Mouse (Mus musculus) stomach, embryonic 16.5 days (tissue): Measurements from ENCODE around the gene Birc3. TPM values are rescaled to one million over a fixed set of nuclear protein-coding genes. Genes with fewer than 3 reads are reported as not detected.
"Not testable (repeated sequence)": the region's sequence is repeated elsewhere in the genome, so short reads cannot be mapped to it uniquely, and the experiment has no call there.

Experiments
- ATAC-seq: fragments of 200-750 bp; cut with Nextera tagmentation; 2 replicates; pipeline ENCODE4 v1.8.0; 2017; ENCODE audit warnings: moderate number of reproducible peaks, moderate TSS enrichment; ENCODE audit not compliant: insufficient read depth, low FRiP score
- H3K27ac ChIP-seq: fragments of 300-500 bp; sonication (generic); 2 replicates; pipeline ENCODE4 v1.5.1; 2014; ENCODE audit warnings: low read length
- H3K27me3 ChIP-seq: fragments of 300-500 bp; sonication (generic); 2 replicates; pipeline ENCODE4 v1.6.1; 2014; ENCODE audit warnings: low read length, control low read depth, mixed read lengths; ENCODE audit not compliant: control insufficient read depth, insufficient read depth
- H3K36me3 ChIP-seq: fragments of 300-500 bp; sonication (generic); 2 replicates; pipeline ENCODE4 v1.6.1; 2014; ENCODE audit warnings: low read length; ENCODE audit not compliant: control insufficient read depth, insufficient read depth
- H3K4me1 ChIP-seq: fragments of 300-500 bp; sonication (generic); 2 replicates; pipeline ENCODE4 v1.6.1; 2014; ENCODE audit warnings: low read length, control low read depth, mixed read lengths; ENCODE audit not compliant: control insufficient read depth, insufficient read depth
- H3K4me2 ChIP-seq: fragments of 300-500 bp; sonication (generic); 2 replicates; pipeline ENCODE4 v1.6.1; 2014; ENCODE audit warnings: low read depth, low read length, mixed read lengths
- H3K4me3 ChIP-seq: fragments of 300-500 bp; sonication (generic); replicated peaks from 2 replicates; pipeline ENCODE4 v1.5.1; 2014; ENCODE audit warnings: mild to moderate bottlenecking, low read length
- H3K9ac ChIP-seq: fragments of 300-500 bp; sonication (generic); 2 replicates; pipeline ENCODE4 v1.6.1; 2014; ENCODE audit warnings: low read length
- H3K9me3 ChIP-seq: fragments of 300-500 bp; sonication (generic); replicated peaks from 2 replicates; pipeline ENCODE4 v1.6.1; 2016; ENCODE audit warnings: low read length, control low read depth; ENCODE audit not compliant: control insufficient read depth
- WGBS: fragments of 180-500 bp; shearing (Covaris S2); extraction: QIAGEN DNeasy Blood & Tissue Kit; methylation state at CpG from one replicate; pipeline ENCODE4 v1.1.7; 2014; 5-methylcytosine and 5-hydroxymethylcytosine counted together
- polyA plus RNA-seq: library from polyadenylated mRNA; unstranded; fragments of >200 nt; fragmentation: Nextera tagmentation; extraction: Ambion mirVana; gene quantifications from 2 replicates; pipeline ENCODE4 v1.2.1, GENCODE M21; 2015

The Birc3 gene
- polyA plus RNA-seq, 1 experiment from 2014 or later = 9.4 TPM

DNA sequence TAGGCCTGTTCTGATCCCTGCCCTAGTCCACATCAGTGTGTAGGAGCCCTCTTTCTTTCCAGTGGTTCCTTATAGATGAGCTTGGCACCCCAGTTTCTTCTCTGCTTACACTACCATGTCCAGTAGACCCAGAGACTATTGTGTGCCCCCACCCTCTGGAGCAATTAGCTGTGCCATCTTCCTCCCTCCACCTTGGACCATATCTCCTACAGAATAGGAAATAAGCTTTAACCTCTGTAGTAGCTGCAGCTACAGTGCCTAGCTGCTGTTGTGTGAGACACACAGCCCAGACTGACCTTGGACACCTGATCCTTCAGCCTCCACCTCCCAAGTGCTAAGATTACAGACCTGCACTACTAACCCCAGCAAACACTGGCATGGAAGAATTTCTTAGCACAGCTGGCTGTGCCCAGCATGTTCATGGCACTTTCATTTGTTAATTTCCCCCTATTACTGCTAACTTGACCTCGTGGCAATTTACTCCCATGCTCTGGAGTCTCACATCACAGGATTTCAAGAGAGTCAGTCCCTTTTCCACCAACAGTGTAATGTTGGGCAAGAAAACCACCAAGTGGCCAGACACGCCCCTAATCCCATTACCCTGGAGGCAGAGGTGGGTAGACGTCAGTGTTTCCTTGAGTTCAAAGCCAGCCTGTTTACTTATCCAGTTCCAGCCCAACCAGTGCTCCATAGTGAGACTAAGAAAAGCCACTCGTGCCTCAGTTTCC is 1.5 kb downstream of the Birc3 start:
- no peak overlapping the region for H3K9ac ChIP-seq
- WGBS = 62% methylated on average over 4 of the region's 4 CpGs
- no peaks in the 10 kb centered on the region for H3K9me3 ChIP-seq
- H3K27me3 ChIP-seq = no peaks in the 10 kb centered on the region
- no peak for ATAC-seq
- H3K4me2 ChIP-seq = peak overlapping the region; percentile 83
- peaks cover 7% of the 10 kb centered on the region; the same call in 1 of the 2 replicates for H3K36me3 ChIP-seq
- H3K4me1 ChIP-seq = no peaks in the 10 kb centered on the region
- peak overlapping the region; percentile 72 for H3K4me3 ChIP-seq
- no peak overlapping the region for H3K27ac ChIP-seq

- no peaks in the 10 kb centered on the region for H3K9me3 ChIP-seq
- H3K27me3 ChIP-seq = no peaks in the 10 kb centered on the region
- peaks cover 7% of the 10 kb centered on the region; the same call in 1 of the 2 replicates for H3K36me3 ChIP-seq
- no peak overlapping the region for H3K9ac ChIP-seq
- WGBS = 81% methylated on average over 10 of the region's 10 CpGs
- no peak overlapping the region for H3K4me3 ChIP-seq
- no peaks in the 10 kb centered on the region for H3K4me1 ChIP-seq
- H3K4me2 ChIP-seq = no peak overlapping the region
- no peak for ATAC-seq
- no peak overlapping the region for H3K27ac ChIP-seq
Observed at GRCm38 (mm10) chr9:7870556-7871315, 2.2 kb downstream of the Birc3 start.

- ATAC-seq = no peak
- Histone ChIP-seq H3K9me3 (no peaks in the 10 kb centered on the region), H3K4me1 (no peaks in the 10 kb centered on the region), H3K9ac (no peak overlapping the region), H3K4me3 (no peak overlapping the region), H3K27me3 (no peaks in the 10 kb centered on the region), H3K36me3 (peaks cover 7% of the 10 kb centered on the region; the same call in 1 of the 2 replicates), H3K4me2 (no peak overlapping the region), H3K27ac (no peak overlapping the region)
- WGBS = 86% methylated on average over 4 of the region's 4 CpGs
Observed at GRCm38 (mm10) chr9:7868838-7869491, 4.0 kb downstream of the Birc3 start.

DNA sequence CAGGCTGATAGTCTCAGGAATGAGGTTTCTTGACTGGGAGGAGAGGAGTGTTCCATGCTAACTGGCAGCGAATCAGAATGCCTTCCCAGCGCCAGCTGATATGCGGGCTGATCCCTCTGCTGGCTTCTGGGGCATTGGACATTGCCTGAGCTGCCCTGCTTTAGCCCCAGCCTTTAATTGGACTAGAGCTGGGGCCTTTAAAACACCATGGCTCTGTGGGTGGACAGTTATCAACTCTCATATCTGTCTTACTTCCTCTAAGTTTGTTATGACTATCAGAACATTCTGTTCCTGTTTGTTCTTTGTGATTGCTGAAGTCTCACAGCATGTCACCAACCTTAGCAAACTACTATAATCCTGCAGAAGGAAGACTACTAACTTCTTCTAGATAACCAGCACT is 5.0 kb downstream of the Birc3 start:
- H3K9ac ChIP-seq = no peak overlapping the region
- WGBS = 96% methylated on average over 3 of the region's 3 CpGs
- H3K4me1 ChIP-seq = no peaks in the 10 kb centered on the region
- H3K4me3 ChIP-seq = no peak overlapping the region
- ATAC-seq = no peak
- no peak overlapping the region for H3K27ac ChIP-seq
- no peak overlapping the region for H3K4me2 ChIP-seq
- no peaks in the 10 kb centered on the region for H3K9me3 ChIP-seq
- H3K27me3 ChIP-seq = no peaks in the 10 kb centered on the region
- H3K36me3 ChIP-seq = peaks cover 7% of the 10 kb centered on the region; the same call in 1 of the 2 replicates

DNA sequence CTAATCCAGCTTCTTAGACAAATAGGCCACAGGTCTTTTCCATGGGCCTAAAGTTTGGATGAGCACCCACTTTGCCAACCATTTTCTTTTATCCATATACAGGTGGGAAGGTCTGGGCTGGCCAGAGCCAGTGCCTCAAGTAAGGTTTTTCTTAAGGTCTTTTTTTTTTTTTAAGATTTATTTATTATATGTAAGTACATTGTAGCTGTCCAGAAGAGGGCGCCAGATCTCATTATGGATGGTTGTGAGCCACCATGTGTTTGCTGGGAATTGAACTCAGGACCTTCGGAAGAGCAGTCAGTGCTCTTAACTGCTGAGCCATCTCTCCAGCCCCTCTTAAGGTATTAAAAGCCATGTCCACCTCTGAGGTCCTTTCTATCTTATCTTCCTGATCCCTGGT is 6.0 kb downstream of the Birc3 start:
- H3K4me3 ChIP-seq, H3K27me3 ChIP-seq, ATAC-seq, H3K4me2 ChIP-seq, H3K9ac ChIP-seq, H3K27ac ChIP-seq, H3K4me1 ChIP-seq, H3K9me3 ChIP-seq, H3K36me3 ChIP-seq: not testable (repeated sequence)
- WGBS = 81% methylated on average over 2 of the region's 2 CpGs

DNA sequence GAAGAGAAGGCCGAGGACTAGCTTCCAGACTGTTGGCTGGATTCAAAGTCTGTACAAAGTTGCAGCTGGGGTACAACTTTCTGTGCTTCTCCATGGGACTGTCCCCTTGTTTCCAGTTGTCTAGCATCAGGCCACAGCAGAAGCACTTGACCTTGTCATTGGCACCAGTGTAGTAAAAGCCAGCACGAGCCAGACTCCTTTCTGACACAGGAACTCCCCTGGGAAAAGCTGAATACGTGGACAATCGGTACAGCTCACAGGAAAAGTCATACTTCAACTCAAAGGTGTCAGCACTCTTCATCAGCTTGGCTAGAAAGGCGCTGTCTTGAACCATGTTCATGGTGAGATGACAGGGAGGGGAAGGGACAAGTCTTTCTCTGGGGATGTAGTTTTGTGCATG is 12.0 kb downstream of the Birc3 start:
- WGBS = 79% methylated on average over 5 of the region's 5 CpGs
- Histone ChIP-seq H3K4me1 (no peaks in the 10 kb centered on the region), H3K27me3 (no peaks in the 10 kb centered on the region), H3K9ac (no peak overlapping the region), H3K9me3 (no peaks in the 10 kb centered on the region), H3K4me2 (no peak overlapping the region), H3K36me3 (no peaks in the 10 kb centered on the region), H3K4me3 (no peak overlapping the region), H3K27ac (no peak overlapping the region)
- no peak for ATAC-seq

GRCm38 (mm10) chr9:7855912-7856311 is 17.1 kb downstream of the Birc3 start:
- Histone ChIP-seq H3K4me2 (no peak overlapping the region), H3K27ac (no peak overlapping the region), H3K9me3 (no peaks in the 10 kb centered on the region), H3K4me3 (no peak overlapping the region), H3K4me1 (no peaks in the 10 kb centered on the region), H3K36me3 (no peaks in the 10 kb centered on the region), H3K27me3 (no peaks in the 10 kb centered on the region), H3K9ac (no peak overlapping the region)
- no peak for ATAC-seq
- 54% methylated on average over 3 of the region's 3 CpGs for WGBS

DNA sequence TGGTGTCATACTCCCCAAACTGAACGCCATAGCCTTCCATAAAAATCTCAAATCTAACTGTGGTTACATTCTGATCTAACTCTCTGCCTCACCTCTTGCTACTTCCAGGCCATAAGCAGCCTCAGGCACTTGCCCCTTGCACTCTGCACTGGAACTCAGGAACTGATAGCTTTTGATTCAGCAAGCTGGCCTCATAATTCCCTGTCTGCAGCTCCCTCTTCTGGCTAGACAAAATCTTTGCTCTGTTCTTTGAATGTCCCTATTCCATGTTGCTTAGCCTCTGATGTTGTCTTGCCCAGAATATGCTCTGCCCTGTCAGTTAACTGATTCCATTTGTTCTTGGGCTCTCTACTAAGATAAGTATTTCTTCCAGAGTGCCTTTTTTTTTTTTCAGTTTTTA is 17.6 kb downstream of the Birc3 start:
- no peak overlapping the region for H3K4me2 ChIP-seq
- H3K9ac ChIP-seq = no peak overlapping the region
- ATAC-seq = 0 out of 2 replicates have a peak, but pooled peaks have one; percentile 29
- H3K27ac ChIP-seq = no peak overlapping the region
- no peaks in the 10 kb centered on the region for H3K4me1 ChIP-seq
- WGBS = 57% methylated on average over 1 of the region's 1 CpGs
- no peak overlapping the region for H3K4me3 ChIP-seq
- no peaks in the 10 kb centered on the region for H3K9me3 ChIP-seq
- no peaks in the 10 kb centered on the region for H3K36me3 ChIP-seq
- H3K27me3 ChIP-seq = no peaks in the 10 kb centered on the region

DNA sequence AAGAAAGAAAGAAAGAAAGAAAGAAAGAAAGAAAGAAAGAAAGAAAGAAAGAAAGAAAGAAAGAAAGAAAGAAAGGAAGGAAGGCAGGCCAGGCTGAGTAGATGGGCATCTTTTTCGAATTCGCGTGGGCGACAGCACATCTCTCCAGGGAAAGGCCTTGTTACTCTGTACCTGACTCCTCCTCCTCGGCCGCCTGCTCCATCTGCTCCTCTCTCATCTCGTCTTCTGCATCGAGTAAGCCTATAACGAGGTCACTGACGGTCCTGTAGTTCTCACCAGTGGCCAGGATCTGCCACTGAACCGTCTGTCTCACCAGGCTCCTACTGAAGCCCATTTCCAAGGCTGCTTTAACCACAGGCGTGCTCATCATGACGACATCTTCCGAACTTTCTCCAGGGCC is 18.8 kb downstream of the Birc3 start:
- H3K27me3 ChIP-seq = not testable (repeated sequence)
- 82% methylated on average over 14 of the region's 14 CpGs for WGBS

More for the DNA sequence above, 18.8 kb downstream of the Birc3 start:
- H3K9ac ChIP-seq, H3K4me2 ChIP-seq, H3K9me3 ChIP-seq, H3K4me3 ChIP-seq, H3K4me1 ChIP-seq, ATAC-seq, H3K27ac ChIP-seq, H3K36me3 ChIP-seq: not testable (repeated sequence)
